Mouse (Mus musculus): Measurements from ENCODE around the gene Mcoln3. TPM values are rescaled to one million over a fixed set of nuclear protein-coding genes. Genes with fewer than 3 reads are reported as not detected.

Mcoln3 gene
- polyA plus RNA-seq, 1 experiment from 2014 or later, result 5.5 TPM

GRCm38 (mm10) chr3:146173030-146173429, 55.8 kb downstream of the Mcoln3 start:
- no peak for DNase-seq (ENCODE audit: low spot score)

DNA sequence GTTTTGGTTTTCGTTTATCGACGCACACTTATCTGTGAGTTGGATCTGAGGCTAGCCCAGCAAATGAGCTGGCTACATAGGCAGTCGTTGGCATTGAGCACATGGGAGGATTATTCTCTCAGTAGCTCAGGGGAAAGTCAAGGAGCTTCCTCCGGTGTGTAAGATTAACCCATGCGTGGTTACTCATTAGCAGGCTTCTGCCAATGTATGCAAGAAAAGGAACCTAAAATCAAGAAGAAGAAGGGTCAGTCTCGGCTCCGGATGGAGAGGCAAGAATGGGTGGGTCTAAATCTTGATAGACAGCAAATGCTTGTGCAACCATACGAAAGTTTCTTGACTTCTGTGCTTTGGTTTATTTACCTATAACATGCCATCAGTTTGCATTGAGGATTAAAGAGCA, 57.0 kb downstream of the Mcoln3 start:
- no peak for DNase-seq (ENCODE audit: low spot score)

- no peak for DNase-seq (ENCODE audit: low spot score)
Observed at GRCm38 (mm10) chr3:146177295-146177694, 60.0 kb downstream of the Mcoln3 start.

GRCm38 (mm10) chr3:146177748-146178582, 60.7 kb downstream of the Mcoln3 start:
- peak; percentile 86 for DNase-seq (ENCODE audit: low spot score)

DNA sequence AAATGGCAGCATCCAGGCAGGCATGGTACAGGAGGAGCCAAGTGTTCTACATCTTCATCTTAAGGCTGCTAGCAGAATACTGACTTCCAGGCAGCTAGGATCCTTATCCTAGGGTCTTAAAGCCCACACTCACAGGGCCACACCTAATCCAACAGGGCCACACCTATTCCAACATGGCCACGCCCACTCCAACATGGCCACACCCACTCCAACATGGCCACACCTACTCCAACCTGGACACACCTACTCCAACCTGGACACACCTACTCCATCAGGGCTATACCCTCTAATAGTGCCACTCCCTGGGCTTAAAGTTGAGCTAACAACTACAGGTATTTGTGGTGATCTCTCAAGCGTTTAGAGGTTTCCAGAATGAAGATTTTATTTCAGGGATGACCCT, 63.1 kb downstream of the Mcoln3 start:
- DNase-seq (ENCODE audit: low spot score), result no peak

DNA sequence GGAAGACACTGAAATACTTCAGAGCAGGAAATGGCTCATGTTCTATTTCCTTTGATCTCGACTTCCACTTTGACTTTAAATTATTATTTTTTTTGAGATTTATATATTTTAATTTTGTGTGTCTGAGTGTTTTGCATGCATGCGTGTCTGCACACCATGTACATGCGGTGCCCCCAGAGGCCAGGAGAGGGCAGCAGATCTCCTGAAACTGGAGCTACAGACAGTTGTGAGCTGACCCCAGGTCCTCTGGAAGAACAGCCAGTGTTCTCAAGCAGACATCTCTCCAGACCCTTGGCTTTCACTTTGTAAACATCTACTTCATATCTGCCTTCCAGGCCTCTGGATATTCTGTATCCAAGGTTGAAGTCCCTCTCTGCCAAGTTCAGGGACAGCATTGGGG, 63.7 kb downstream of the Mcoln3 start:
- DNase-seq (ENCODE audit: low spot score), result peak; percentile 56

DNA sequence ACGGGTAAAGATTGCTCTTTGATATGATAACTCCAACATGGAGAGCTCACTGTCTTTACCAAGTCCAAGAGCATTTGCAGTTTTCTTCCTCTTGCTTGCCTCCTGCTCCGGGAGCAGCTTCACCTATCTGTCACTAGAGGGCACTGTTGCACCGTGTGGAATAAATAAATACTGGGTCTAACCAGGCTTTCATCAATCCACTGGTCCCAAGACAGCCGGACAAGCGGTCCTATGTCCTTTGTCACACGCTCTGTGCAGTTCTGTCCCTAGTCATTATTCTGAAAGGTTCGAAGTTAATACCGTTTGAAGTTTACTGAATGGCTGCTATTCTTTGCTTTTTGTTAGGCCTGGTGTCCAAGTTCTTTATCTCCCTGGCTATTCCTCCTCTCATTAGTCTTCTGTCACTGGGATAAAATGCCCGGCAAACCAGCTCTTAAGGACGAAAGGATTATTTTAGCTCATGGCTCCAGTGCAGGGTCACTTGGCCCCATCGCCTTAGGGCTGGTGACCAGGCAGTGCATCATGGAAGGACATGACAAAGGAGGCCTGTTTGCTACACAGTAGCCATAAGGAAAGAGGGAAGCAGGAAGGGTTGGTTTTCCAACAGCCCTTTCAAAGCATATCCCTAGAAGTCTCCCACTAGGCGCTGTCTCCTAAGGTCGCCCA, 67.9 kb downstream of the Mcoln3 start:
- peak; percentile 66 for DNase-seq (ENCODE audit: low spot score)

- DNase-seq (ENCODE audit: low spot score), result no peak
Observed at GRCm38 (mm10) chr3:146186033-146186432, 68.8 kb downstream of the Mcoln3 start.

GRCm38 (mm10) chr3:146189933-146190332, 72.7 kb downstream of the Mcoln3 start:
- no peak for DNase-seq (ENCODE audit: low spot score)

Other genes starting within 250 kb of the Mcoln3 start
- gene Bcl10, start 194.6 kb upstream of the Mcoln3 start, polyA plus RNA-seq (2015; fragmentation: Nextera tagmentation; extraction: Ambion mirVana), result 82.5 and 88.6 TPM in 2 replicates
- gene 2410004B18Rik, start 179.4 kb upstream of the Mcoln3 start, polyA plus RNA-seq (2015; fragmentation: Nextera tagmentation; extraction: Ambion mirVana), result 42.1 and 42.2 TPM in 2 replicates
- gene Syde2, start 129.6 kb upstream of the Mcoln3 start, polyA plus RNA-seq (2015; fragmentation: Nextera tagmentation; extraction: Ambion mirVana), result 0.54 and 0.61 TPM in 2 replicates
- gene Wdr63, start 9.3 kb upstream of the Mcoln3 start, polyA plus RNA-seq (2015; fragmentation: Nextera tagmentation; extraction: Ambion mirVana), result 0.13 and 0.33 TPM in 2 replicates
- gene Mcoln2, start 32.4 kb downstream of the Mcoln3 start, polyA plus RNA-seq (2015; fragmentation: Nextera tagmentation; extraction: Ambion mirVana), result 11.1 and 12.5 TPM in 2 replicates
- 4.6 and 4.7 TPM in 2 replicates for gene Lpar3, start 103.5 kb downstream of the Mcoln3 start, polyA plus RNA-seq (2015; fragmentation: Nextera tagmentation; extraction: Ambion mirVana)